Mouse (Mus musculus) layer of hippocampus, postnatal 14 days (tissue): Measurements from ENCODE around the gene Gm20683. TPM values are rescaled to one million over a fixed set of nuclear protein-coding genes. Genes with fewer than 3 reads are reported as not detected.
"Not testable (repeated sequence)": the region's sequence is repeated elsewhere in the genome, so short reads cannot be mapped to it uniquely, and the experiment has no call there.

Source experiments
- DNase-seq, 2 experiments: peaks; one replicate each; pipeline ENCODE4 v3.0.0; 2021 to 2022; ENCODE audit warnings: low spot score in 2 of 2, mixed read lengths in 1 of 2
- total RNA-seq, 2 experiments: library from RNA; stranded (reverse); gene quantifications; 2 replicates each; pipeline ENCODE4 v1.2.3; 2021

Gm20683 gene
- total RNA-seq, 2 experiments from 2014 or later = 26.7 to 31.1 TPM

DNA sequence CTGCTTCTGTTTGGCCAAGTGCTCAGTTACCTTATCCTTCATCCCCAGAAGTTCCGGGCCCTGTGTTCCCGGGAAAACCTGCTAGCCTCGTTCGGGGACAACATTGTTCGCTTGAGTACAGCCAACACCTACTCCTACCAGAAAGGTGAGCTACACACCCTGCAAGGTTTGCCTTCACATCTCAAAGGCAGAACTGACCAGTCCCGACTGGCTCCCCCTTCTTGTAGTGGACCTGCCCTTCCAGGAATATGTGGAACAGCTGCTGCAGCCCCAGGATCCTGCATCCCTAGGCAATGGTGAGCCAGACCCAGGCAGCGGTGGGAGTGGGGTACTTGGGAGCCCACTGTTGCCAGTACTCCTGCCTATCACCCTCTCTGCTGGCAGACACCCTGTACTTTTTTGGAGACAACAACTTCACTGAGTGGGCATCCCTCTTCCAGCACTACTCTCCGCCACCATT is 12.0 kb downstream of the Gm20683 start:
- DNase-seq = no peak

DNA sequence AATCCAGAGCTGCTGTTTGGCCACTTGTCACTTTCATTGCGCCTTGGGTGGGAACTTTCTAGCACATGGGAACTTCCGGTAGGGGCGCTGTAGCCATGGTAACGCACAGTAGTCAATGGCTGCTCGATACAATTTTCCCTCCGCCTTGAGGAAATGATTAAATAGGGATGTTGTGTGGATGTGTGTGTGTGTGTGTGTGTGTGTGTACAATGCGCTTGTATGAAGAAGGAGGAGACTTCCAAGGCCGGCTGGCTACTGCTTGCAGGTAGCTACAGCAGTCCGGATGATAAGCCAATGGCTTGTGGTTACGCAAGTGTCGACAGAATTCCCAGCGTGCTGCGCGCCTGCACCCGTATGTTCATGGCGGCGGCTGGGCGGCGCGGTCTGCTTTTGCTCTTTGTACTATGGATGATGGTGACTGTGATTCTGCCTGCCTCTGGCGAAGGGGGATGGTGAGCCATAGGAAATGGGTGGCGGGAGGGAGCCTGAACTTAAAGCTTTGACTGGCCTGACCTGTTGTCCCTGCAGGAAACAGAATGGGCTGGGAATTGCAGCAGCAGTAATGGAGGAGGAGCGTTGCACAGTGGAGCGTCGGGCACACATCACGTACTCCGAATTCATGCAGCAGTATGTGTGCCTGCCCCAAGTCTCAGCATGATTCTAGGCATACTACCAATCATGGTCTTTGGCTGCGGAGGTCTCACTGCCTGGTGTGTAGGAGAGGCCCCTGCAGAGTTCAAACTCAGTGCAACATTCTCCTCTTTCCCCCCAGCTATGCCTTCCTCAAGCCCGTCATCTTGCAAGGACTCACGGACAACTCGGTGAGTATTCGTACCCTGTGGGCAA is 12.6 kb downstream of the Gm20683 start, which contains the start of gene Jmjd8:
Jmjd8 (plus strand) TSS at position 156 of the 846 bp plus-strand sequence.
- peak; percentile 84 to 85 for DNase-seq

DNA sequence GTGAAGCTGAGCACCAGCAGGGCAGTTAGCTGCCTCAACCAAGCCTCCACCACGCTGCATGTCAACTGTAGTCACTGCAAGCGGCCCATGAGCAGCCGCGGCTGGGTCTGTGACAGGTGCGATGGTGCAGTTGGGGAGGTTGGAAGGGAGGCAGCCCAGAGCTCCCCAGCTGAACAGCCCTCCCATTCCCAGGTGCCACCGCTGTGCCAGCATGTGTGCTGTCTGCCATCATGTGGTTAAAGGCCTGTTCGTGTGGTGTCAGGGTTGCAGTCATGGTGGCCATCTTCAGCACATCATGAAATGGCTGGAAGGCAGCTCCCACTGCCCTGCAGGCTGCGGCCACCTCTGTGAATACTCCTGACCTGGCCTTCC is 13.4 kb downstream of the Gm20683 start:
- DNase-seq = no peak

DNA sequence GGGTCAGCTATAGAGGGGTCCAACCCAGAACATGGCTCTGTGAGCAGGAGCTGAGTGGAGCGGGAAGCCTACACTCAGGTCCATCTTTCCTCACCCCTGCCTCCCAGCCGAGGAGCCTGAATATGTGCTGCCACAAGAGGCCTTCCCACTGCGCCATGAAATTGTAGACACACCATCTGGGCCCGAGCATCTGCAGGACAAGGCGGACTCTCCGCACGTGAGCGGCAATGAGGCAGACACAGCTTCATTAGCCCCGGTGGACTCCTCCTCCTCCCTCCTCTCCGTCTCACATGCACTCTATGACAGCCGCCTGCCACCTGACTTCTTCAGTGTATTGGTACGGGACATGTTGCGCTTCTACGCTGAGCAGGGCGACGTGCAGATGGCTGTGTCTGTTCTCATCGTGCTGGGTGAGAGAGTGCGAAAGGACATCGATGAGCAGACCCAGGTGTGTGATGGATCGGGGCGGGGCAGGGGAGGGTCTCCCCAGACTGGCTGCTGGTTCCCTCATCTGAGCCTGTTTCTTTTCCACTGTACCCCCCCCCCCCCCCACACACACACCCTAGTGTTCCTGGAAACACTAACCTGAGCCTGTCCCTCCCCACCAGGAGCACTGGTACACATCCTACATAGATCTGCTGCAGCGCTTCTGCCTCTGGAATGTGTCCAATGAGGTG is 13.9 kb downstream of the Gm20683 start:
- no peak for DNase-seq

DNA sequence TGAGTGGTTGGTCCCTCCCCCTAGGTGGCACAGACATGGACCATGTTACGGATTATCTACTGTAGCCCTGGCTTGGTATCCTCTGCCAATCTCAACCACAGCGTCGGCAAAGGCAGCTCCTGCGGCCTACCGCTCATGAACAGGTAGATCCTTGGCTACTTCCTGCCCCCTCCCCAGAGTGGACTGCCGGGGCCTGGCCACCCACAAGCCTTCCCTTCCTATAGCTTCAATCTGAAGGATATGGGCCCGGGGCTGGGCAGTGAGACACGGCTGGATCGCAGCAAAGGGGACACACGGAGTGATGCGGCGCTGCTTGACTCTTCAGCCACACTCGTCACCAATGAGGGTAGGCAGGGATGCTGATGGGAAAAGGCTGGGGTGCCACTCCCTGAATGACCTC is 14.6 kb downstream of the Gm20683 start:
- DNase-seq = no peak

DNA sequence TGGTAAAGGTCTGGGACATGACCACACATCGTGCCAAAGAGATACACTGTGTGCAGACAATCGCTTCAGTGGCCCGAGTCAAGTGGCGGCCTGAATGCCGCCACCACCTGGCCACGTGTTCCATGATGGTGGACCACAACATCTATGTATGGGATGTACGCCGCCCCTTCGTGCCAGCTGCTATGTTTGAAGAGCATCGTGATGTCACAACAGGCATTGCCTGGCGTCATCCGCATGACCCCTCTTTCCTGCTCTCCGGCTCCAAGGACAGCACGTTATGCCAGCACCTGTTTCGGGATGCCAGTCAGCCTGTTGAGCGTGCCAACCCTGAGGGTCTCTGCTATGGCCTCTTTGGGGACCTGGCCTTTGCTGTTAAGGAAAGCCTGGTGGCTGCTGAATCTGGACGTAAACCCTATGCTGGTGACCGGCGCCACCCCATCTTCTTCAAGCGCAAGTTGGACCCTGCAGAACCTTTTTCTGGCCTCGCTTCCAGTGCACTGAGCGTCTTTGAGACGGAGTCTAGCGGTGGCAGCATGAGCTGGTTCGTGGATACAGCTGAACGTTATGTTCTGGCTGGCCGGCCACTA is 15.5 kb downstream of the Gm20683 start:
- no peak for DNase-seq

DNA sequence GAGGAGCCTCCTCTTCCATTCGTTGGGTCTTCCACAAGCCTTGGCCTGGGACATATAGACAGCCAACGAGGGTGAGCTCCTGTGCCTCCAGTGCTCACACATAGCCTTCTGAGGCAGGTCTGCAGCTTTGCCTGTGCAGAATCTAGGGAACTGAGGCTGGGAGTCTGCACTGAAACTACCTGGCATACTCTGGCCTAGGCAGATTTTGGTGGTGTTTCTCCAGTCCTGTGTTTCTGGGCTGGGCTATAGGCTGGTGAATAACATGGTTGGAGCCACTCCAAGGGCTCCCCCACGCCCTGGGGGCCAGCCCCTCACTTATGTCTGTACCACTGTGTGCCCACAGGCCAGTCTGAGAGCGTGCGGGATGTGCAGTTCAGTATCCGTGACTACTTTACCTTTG is 16.3 kb downstream of the Gm20683 start:
- DNase-seq = no peak

DNA sequence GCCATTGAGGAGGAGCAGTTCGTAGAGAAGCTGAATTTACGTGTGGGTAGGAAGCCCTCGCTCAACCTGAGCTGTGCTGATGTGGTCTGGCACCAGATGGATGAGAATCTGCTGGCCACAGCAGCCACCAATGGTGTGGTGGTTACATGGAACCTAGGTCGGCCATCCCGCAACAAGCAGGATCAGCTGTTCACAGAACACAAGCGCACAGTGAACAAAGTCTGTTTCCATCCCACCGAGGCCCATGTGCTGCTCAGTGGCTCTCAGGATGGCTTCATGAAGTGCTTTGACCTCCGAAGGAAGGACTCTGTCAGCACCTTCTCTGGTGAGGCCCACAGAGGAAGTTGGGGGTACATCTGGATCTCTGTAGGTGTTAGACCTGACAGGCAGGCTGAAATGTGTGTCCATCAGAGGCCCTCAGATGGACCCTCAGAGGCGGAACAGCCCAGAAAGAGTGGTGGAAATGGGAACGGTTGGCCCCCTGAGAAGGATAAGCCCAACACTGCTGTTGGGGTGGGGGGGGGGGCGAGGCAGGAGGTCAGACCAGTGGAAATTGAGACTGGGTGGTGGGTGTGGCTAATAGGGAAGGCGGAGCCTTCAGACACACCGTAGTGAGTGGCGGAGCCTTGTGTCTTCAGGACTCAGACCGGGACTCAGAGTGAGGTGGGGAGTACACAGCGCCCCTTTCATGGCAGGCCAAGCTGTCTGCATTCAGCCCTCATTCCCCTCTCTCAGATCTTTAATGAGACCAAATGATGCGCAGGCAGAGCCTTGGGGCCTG is 17.0 kb downstream of the Gm20683 start:
- no peak for DNase-seq

DNA sequence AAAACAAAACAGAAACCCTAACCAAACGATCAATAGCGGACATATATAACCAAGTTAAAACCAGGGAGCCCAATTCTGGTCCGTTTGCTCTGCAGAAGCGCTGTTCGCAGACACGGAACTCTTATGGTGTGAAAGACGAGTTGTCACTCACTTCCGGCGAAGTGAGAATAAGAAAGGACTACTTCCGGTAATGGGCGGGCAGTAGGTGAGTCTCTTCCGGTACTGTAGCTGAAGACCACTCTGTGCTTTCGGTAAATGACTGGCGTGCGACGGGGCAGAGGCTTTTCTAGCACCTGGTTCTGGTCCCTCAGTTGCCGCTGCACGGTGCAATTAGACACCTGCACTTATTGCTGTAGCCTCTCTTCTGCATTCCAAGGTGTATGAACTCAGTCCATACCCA is 18.1 kb downstream of the Gm20683 start, which contains the start of gene Wdr24:
Wdr24 (plus strand) TSS at position 176 of the 400 bp plus-strand sequence.
- peak; percentile 78 to 90 for DNase-seq

DNA sequence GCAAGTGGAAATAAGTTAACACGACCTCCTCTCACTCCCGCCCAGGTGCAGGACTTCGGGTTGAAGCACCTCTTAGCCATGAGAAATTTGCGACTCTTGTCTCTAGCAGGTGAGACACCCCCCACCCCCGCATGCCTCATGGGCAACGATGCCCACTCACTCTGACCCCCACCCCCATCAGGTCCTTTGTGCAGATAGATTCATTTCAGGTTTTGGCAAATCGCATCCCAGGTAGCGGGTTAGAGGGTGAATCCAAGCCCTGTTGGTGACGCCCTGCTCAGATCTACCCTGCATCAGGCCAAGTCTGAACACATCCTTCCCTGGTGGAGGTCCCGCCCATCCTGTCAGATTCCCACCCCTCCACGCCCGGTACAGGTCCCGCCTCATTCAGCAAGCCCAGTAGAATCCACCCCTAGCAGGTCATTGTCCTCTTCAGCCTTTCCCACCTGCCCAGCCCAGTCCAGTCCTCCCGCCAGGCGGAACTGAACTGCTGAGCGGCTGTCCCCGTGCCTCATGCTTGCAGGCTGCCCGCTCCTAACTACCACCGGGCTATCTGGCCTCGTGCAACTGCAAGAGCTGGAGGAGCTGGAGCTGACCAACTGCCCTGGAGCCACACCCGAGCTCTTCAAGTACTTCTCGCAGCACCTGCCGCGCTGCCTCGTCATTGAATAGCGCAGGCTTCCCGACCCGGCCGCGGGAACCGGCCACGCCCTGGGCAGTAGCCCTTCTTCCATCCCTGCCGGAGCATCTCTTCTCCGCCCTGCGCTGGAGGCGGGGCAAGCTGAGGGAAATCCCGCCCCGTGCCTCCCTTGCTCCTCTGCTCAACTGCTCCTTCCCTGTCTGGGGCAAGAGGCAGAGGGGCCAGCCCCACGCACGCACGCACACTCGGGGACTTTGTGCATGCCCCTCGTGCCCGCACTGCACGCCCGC is 22.4 kb downstream of the Gm20683 start:
- no peak for DNase-seq

DNA sequence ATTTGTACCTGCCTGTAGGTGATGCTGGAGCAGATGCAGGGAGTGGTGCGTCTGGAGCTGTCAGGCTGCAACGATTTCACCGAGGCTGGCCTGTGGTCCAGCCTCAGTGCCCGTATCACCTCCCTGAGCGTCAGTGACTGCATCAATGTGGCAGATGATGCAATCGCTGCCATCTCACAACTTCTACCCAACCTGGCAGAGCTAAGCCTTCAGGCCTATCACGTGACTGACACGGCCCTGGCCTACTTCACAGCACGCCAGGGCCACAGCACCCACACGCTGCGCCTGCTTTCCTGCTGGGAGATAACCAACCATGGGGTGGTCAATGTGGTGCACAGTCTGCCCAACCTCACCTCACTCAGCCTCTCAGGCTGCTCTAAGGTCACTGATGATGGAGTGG is 23.9 kb downstream of the Gm20683 start:
- no peak for DNase-seq

DNA sequence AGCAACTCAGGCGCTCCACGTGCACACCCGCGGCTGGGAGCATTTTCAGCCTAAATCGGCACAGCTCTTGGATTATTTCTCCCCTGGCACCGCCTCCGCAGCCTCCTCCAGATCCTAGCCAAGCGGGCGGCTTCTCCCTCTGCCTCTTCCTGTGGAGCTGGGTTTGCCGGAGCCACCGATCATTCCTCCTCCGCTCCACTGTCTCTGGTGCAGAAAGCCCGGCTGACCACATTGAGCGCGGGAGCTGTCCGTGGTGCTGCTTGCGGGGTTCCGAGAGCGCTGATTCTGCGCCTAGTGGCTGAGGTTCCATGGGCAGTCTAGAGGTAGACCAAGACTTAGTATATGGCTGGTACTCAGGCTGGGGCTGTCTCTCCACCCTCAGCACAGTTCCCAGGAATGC is 28.1 kb downstream of the Gm20683 start:
- peak; percentile 70 to 80 for DNase-seq

DNA sequence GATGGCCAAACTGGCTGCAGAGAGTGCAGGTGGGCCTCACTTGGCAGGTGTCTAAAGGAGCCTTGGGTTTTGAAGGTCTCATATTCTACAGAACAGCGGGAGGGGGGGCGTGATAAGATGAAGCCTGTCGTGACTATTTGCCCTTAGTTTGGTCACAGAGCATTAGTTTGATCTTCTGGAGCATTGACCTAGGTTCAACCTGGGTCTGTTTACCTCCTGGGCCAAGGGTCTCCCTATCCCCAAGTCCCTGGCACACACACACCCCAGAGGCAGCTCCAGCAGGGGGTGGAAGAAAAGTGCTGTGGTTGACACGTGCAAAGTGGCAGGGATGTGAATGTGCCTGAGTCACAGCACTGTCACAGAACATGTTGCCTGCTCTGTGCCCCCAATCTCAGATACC is 30.7 kb downstream of the Gm20683 start:
- DNase-seq = no peak

DNA sequence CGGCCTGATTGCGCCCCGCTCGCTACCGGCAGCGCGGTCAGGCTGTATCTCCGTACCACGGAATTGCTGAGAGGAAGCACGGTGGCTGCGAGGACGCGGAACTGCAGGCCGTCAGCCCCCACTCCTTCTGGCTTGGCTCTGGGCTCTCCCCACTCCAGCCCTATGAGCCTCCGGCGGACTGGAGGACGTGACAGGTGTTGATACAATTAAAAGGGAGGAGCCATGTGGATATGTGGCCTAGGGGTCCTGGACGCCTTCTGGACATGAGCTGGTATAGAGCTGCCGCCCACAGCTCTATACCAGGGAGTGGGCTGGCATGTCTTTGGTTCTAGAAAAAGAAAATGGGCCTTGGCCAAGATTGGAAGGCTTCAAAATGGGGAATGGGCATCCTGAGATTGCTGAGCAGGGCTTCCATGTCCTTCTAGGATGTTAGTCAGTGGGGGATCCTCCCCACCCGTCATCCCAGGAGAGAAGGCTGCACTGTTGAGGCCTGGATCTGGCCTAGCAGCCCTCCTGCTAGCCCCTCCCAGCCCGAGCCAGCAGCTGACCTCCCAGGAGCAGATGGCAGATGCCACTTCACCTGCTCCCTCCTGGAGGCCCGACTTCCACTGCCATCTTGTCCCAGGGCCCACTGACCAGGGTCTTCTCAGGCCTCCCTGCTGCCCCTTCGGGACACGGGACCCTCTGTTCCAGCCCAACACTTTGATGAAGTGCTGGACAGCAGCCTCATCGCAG is 31.8 kb downstream of the Gm20683 start:
- DNase-seq = no peak

DNA sequence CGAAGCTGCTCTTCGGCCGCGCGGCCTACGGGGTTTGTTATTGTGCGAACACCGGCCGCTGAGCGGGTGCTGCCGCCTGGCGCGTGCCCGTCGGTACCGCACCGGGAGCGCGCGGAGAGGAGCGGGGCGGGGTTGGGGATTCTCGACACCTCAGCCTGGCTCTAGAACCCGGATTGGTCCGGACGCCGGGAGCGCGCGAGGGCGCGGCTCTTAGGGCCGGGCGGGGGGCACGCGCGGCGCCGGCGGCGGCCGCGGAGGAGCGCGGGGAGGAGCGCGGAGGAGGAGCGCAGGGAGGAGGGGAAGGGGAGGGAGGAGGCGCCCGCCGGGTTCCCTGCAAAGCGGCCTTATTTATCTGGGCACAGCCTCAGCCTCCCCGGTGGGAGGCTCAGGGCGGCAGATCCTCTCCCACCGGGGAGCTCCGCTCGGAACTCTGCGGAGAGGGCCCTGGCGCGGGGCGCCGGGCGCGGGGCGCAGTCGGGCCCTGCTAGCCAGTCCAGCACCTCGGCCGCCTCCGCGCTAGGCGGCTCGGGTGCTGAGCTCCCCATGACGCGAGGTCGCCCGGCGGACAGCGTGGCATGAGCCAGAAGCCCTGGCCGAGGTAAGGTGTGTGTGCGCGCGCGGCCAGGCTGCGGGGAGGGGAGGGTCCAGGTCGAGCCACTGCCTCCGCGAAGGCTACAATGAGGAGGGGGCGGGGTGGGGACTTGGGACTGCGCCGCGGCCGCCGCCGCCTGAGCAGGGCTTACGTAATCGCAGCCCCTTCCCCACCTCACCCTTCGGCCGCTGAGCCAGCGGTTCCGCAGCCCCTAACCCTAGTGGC is 32.6 kb downstream of the Gm20683 start, which contains the start of gene Fbxl16:
Fbxl16 (plus strand) TSS at position 297 of the 817 bp plus-strand sequence.
- peak; percentile 86 to 93 for DNase-seq

DNA sequence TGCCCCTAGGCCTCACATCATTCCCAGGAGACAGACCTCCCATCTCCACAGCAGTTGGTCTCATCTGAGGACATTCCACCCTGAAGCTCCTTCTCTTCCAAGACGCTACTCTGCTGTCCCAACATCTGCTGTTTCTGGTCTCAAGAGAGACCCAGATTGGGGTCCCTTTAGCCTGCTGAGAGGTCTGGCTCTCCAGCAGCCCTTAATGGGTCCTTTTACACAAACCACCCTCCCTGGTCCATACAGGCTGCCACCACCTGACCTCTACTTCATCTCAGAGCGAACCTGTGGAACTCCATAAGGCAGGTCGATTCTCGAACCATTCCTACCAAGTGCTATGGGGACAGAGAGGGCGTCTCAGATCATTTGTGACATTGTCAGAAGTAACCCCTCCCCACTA is 33.5 kb downstream of the Gm20683 start:
- DNase-seq = no peak

DNA sequence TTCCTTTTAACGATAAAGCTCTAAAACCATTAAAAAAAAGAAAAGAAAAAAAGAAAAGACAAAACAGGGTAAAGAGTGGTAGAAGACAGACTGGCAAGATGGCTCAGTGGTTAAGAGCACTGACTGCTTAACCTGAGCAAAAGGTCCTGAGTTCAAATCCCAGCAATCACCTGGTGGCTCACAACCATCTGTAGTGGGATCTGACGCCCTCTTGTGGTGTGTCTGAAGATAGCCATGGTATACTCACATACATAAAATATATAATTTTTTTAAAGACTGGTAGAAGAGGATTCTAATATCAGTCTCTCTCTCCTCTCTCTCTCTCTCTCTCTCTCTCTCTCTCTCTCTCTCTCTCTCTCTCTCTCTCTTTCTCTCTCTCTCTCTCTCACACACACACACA is 34.1 kb downstream of the Gm20683 start:
- DNase-seq = not testable (repeated sequence)

DNA sequence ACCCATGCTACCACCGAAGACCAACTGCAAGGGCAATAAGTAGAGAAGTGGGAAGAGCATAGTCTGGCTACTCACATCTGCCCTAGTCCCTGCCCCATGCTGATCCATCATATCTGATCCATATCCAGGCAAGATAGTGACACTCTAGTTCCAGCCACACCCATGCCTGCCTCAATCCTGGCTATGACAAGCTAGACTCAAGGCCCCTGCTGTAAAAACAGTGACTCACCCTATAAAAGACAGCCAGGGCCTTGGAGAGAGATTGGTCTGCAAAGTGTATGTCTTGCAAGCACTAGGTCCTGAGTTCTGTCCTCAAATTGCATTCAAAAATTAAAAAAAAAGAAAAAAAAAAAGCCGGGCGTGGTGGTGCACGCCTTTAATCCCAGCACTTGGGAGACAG is 35.1 kb downstream of the Gm20683 start:
- no peak for DNase-seq
